Mouse (Mus musculus) hindbrain, postnatal 0 days (tissue): ENCODE measurements around the gene Agfg2. TPM values are rescaled to one million over a fixed set of nuclear protein-coding genes. Genes with fewer than 3 reads are reported as not detected.

Experiments used
- ATAC-seq: fragments of 200-750 bp; cut with Nextera tagmentation; 2 replicates; pipeline ENCODE4 v1.8.0; 2017; ENCODE audit warnings: mild to moderate bottlenecking, moderate TSS enrichment, moderate library complexity
- DNase-seq: peaks from one replicate; pipeline ENCODE4 v3.0.0-alpha.2; 2015; ENCODE audit warnings: low spot score
- H3K27ac ChIP-seq: fragments of 300-500 bp; sonication (generic); 2 replicates; pipeline ENCODE4 v1.5.1; 2014; ENCODE audit warnings: mild to moderate bottlenecking
- H3K27me3 ChIP-seq: fragments of 300-500 bp; sonication (generic); 2 replicates; pipeline ENCODE4 v1.6.1; 2014; ENCODE audit warnings: low read length, mixed read lengths; ENCODE audit not compliant: insufficient read depth
- H3K36me3 ChIP-seq: fragments of 300-500 bp; sonication (generic); 2 replicates; pipeline ENCODE4 v1.6.1; 2014; ENCODE audit warnings: low read length, mixed read lengths; ENCODE audit not compliant: insufficient read depth
- H3K4me1 ChIP-seq: fragments of 300-500 bp; sonication (generic); 2 replicates; pipeline ENCODE4 v1.6.1; 2014; ENCODE audit warnings: antibody characterized with exemption, low read length, mixed read lengths; ENCODE audit not compliant: insufficient read depth
- H3K4me2 ChIP-seq: fragments of 300-500 bp; sonication (generic); 2 replicates; pipeline ENCODE4 v1.6.1; 2014; ENCODE audit warnings: low read depth, mild to moderate bottlenecking, low read length, moderate library complexity, mixed read lengths
- H3K4me3 ChIP-seq: fragments of 300-500 bp; sonication (generic); 2 replicates; pipeline ENCODE4 v1.5.1; 2014; ENCODE audit warnings: low read length
- H3K9ac ChIP-seq: fragments of 300-500 bp; sonication (generic); replicated peaks from 2 replicates; pipeline ENCODE4 v1.6.1; 2014; ENCODE audit warnings: mild to moderate bottlenecking, low read length, moderate library complexity, mixed read lengths
- H3K9me3 ChIP-seq: fragments of 300-500 bp; sonication (generic); 2 replicates; pipeline ENCODE4 v1.6.1; 2016; ENCODE audit warnings: low read length, mixed read lengths
- CTCF ChIP-seq: IDR thresholded peaks from 2 replicates; pipeline ENCODE4 v1.5.1; 2016; ENCODE audit warnings: antibody characterized with exemption, control low read depth, low read depth
- WGBS: fragments of 180-500 bp; shearing (Covaris S2); extraction: QIAGEN DNeasy Blood & Tissue Kit; methylation state at CpG from one replicate; pipeline ENCODE4 v1.1.7; 2014; 5-methylcytosine and 5-hydroxymethylcytosine counted together
- polyA plus RNA-seq: library from polyadenylated mRNA; unstranded; fragments of >200 nt; fragmentation: Nextera tagmentation; extraction: Ambion mirVana; gene quantifications from 2 replicates; pipeline ENCODE4 v1.2.1, GENCODE M21; 2015
- total RNA-seq: library from RNA; depleted of rRNA; stranded (reverse); fragments of >200 nt; gene quantifications from 2 replicates; pipeline ENCODE4 v1.2.3, GENCODE M21; 2014

Gene Agfg2
- total and polyA plus RNA-seq, 2 experiments from 2014 or later: 16.4 to 27.0 TPM

- no peak overlapping the region for H3K9ac ChIP-seq
- H3K4me2 ChIP-seq: no peak overlapping the region
- no peaks in the 10 kb centered on the region for H3K36me3 ChIP-seq
- H3K27ac ChIP-seq: peak overlapping the region; percentile 36; the same call in 1 of the 2 replicates
- no peaks in the 10 kb centered on the region for H3K27me3 ChIP-seq
- WGBS: 82% methylated on average over 5 of the region's 5 CpGs
- no peak for ATAC-seq
- H3K4me3 ChIP-seq: no peak overlapping the region
- no peaks in the 10 kb centered on the region for H3K9me3 ChIP-seq
- no peaks in the 10 kb centered on the region for H3K4me1 ChIP-seq
- TF ChIP-seq CTCF: no peak
- no peak for DNase-seq
Measured at GRCm38 (mm10) chr5:137672361-137672760, 12.2 kb downstream of the Agfg2 start.

- ATAC-seq: peak; percentile 49; the same call in 1 of the 2 replicates
- H3K36me3 ChIP-seq: peaks cover 4% of the 10 kb centered on the region; the same call in 1 of the 2 replicates
- no peaks in the 10 kb centered on the region for H3K27me3 ChIP-seq
- no peak overlapping the region for H3K9ac ChIP-seq
- no peak for TF ChIP-seq CTCF
- H3K4me3 ChIP-seq: no peak overlapping the region
- peak; percentile 14 for DNase-seq
- peak overlapping the region; percentile 36; the same call in 1 of the 2 replicates for H3K27ac ChIP-seq
- WGBS: 34% methylated on average over 9 of the region's 9 CpGs
- no peaks in the 10 kb centered on the region for H3K9me3 ChIP-seq
- H3K4me1 ChIP-seq: no peaks in the 10 kb centered on the region
- no peak overlapping the region for H3K4me2 ChIP-seq
Measured at GRCm38 (mm10) chr5:137671443-137672240, 12.9 kb downstream of the Agfg2 start.

- Histone ChIP-seq H3K9me3 (no peaks in the 10 kb centered on the region), H3K27ac (no peak overlapping the region), H3K9ac (no peak overlapping the region), H3K4me3 (no peak overlapping the region), H3K4me1 (no peaks in the 10 kb centered on the region), H3K27me3 (no peaks in the 10 kb centered on the region), H3K4me2 (no peak overlapping the region), H3K36me3 (peaks cover 6% of the 10 kb centered on the region; the same call in 1 of the 2 replicates)
- TF ChIP-seq CTCF: peak; percentile 64
- 90% methylated on average over 1 of the region's 1 CpGs for WGBS
- no peak for ATAC-seq
- DNase-seq: peak; percentile 25
Measured at GRCm38 (mm10) chr5:137670240-137670639, 14.3 kb downstream of the Agfg2 start.

GRCm38 (mm10) chr5:137668971-137669370 lies 15.6 kb downstream of the Agfg2 start:
- no peak for TF ChIP-seq CTCF
- 38% methylated on average over 10 of the region's 10 CpGs for WGBS
- Histone ChIP-seq H3K4me1 (no peaks in the 10 kb centered on the region), H3K27me3 (no peaks in the 10 kb centered on the region), H3K27ac (peak overlapping the region; percentile 38; the same call in 1 of the 2 replicates), H3K36me3 (peaks cover 15% of the 10 kb centered on the region; the same call in 1 of the 2 replicates), H3K4me3 (no peak overlapping the region), H3K4me2 (no peak overlapping the region), H3K9ac (no peak overlapping the region), H3K9me3 (no peaks in the 10 kb centered on the region)
- DNase-seq (peak; percentile 68), ATAC-seq (peak; percentile 83)

GRCm38 (mm10) chr5:137663057-137663456 lies 21.5 kb downstream of the Agfg2 start:
- no peak overlapping the region for H3K4me2 ChIP-seq
- no peak overlapping the region for H3K4me3 ChIP-seq
- WGBS: 71% methylated on average over 9 of the region's 9 CpGs
- no peaks in the 10 kb centered on the region for H3K4me1 ChIP-seq
- ATAC-seq: no peak
- no peak for DNase-seq
- H3K27ac ChIP-seq: no peak overlapping the region
- no peak for TF ChIP-seq CTCF
- H3K36me3 ChIP-seq: peaks cover 38% of the 10 kb centered on the region
- no peak overlapping the region for H3K9ac ChIP-seq
- H3K9me3 ChIP-seq: no peaks in the 10 kb centered on the region
- no peaks in the 10 kb centered on the region for H3K27me3 ChIP-seq

- H3K27ac ChIP-seq: no peak overlapping the region
- no peaks in the 10 kb centered on the region for H3K9me3 ChIP-seq
- H3K36me3 ChIP-seq: peaks cover 31% of the 10 kb centered on the region
- H3K4me1 ChIP-seq: no peaks in the 10 kb centered on the region
- ATAC-seq: no peak
- no peaks in the 10 kb centered on the region for H3K27me3 ChIP-seq
- H3K9ac ChIP-seq: no peak overlapping the region
- H3K4me3 ChIP-seq: no peak overlapping the region
- DNase-seq: no peak
- 93% methylated on average over 6 of the region's 6 CpGs for WGBS
- no peak for TF ChIP-seq CTCF
- H3K4me2 ChIP-seq: no peak overlapping the region
Measured at GRCm38 (mm10) chr5:137660064-137660688, 24.4 kb downstream of the Agfg2 start.
